Mouse (Mus musculus): ENCODE data around the gene Slc27a3. TPM values are rescaled to one million over a fixed set of nuclear protein-coding genes. Genes with fewer than 3 reads are reported as not detected.

Gene Slc27a3
- 4.4 and 5.6 TPM in 2 replicates for polyA plus RNA-seq (2011; ENCODE audit: insufficient read depth, insufficient read length, low replicate concordance, missing spikeins)

DNA sequence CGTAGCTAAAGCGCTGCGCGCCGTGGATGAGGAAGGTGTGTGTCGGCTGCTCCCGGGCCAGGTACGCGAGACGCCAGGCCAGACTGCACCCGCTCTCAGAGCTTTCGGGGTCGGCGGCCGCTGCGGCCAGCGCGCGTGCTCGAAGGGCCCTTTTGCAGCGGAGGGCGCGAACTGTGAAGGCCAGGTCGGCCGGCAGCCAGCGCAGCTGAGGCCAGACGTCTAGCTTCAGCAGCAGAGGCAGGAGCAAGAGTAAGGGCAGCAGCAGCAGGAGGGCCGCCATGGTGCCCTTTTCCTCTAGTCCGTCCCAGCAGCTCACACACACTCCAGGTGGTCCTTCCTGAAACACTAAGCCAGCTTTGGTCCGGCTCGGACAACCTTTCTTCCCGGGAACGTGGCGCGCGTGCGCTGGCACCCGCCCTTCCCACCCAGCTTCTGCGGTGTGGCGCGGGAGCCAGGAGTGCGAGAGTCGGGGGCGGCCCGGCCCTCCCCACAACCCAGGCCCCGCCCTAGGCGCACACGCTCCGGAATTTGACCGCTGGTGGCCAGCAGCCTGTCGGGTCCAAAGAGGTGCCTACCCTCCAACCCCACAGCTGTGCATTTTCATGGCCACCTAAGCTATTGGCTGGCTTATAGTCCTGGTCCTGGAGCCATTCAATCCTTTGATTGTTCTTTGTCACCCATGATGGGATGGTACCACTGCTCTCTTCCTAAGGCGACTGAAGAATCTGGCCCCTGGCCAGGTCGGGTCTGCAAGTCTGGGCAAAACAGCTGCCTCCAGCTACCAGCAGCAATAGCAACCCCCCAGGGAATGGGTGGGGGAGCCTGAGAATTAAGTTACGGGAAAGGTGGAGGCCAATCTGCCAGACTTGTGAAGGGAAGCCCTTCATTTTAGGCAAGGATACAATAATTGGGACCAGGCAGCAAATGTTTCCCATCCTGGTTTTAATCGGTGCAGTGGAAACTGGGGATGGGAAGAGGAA is at the start of gene Slc27a3:
TSS of gene Slc27a3 (minus strand) at position 428 of the 980 bp plus-strand sequence.
- WGBS = 3% methylated on average over 55 of the region's 55 CpGs
- Histone ChIP-seq H3K4me3 (replicated peaks; ENCODE audit: control insufficient read depth, low read depth, low read length) (peak within 1 kb of the TSS; percentile 5), H3K27ac (ENCODE audit: control insufficient read depth, insufficient read depth, low read depth, low read length, poor library complexity) (no peak within 1 kb of the TSS), H3K4me1 (ENCODE audit: control insufficient read depth, insufficient read depth, low read length) (peaks cover 4% of the 10 kb centered on the region)
- TF ChIP-seq CTCF (IDR thresholded peaks at IDR 0.05; ENCODE audit: control insufficient read depth, insufficient read depth, low read length) (no peak), POLR2A (IDR thresholded peaks at IDR 0.05; ENCODE audit: borderline replicate concordance, control insufficient read depth, low read depth, low read length) (no peak)

- Histone ChIP-seq H3K27ac (ENCODE audit: control insufficient read depth, insufficient read depth, low read depth, low read length, poor library complexity) (no peak overlapping the region), H3K4me1 (ENCODE audit: control insufficient read depth, insufficient read depth, low read length) (no peaks in the 10 kb centered on the region), H3K4me3 (replicated peaks; ENCODE audit: control insufficient read depth, low read depth, low read length) (no peak overlapping the region)
- 71% methylated on average over 4 of the region's 4 CpGs for WGBS
- TF ChIP-seq CTCF (IDR thresholded peaks at IDR 0.05; ENCODE audit: control insufficient read depth, insufficient read depth, low read length) (no peak), POLR2A (IDR thresholded peaks at IDR 0.05; ENCODE audit: borderline replicate concordance, control insufficient read depth, low read depth, low read length) (no peak)
Measured at GRCm38 (mm10) chr3:90437131-90437530, 47.4 kb upstream of the Slc27a3 start.

DNA sequence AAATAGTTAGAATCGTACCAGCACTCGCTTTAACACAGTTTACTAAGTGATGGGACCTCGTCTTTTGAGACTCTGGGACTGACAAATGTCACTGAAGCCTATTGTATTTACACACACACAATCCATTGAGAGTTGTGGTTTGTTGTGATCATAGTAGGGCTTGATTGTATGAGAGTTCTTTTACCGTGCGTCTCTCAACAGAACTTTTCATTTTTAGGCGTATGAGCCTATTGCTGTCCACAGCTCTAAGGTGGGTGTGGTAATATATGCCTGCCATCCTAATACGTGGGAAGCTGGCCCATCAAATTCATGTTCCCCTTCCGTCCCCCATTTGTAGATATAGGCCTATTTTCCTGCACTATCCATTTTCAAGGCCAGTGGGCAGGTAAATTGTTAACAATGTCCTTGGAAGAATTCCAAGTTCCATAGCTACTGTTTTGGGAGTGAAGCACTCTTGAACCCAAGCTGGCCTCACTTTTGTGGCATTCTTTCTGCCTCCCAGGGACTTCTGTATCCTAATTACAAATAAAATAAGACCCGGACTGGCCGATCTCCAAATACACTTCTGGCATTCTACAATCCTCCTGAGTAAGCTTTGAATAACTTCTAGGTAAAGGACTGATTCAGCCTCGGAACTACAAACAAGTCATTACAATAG is 44.5 kb upstream of the Slc27a3 start:
- 48% methylated on average over 11 of the region's 11 CpGs for whole genome bisulfite sequencing
- H3K4me1 ChIP-seq (ENCODE audit: control insufficient read depth, insufficient read depth, low read length) = peaks cover 3% of the 10 kb centered on the region; the same call in 1 of the 2 replicates
- no peak overlapping the region for H3K27ac ChIP-seq (ENCODE audit: control insufficient read depth, insufficient read depth, low read depth, low read length, poor library complexity)
- TF ChIP-seq CTCF (IDR thresholded peaks at IDR 0.05; ENCODE audit: control insufficient read depth, insufficient read depth, low read length) (no peak), POLR2A (IDR thresholded peaks at IDR 0.05; ENCODE audit: borderline replicate concordance, control insufficient read depth, low read depth, low read length) (no peak)
- no peak overlapping the region for H3K4me3 ChIP-seq (replicated peaks; ENCODE audit: control insufficient read depth, low read depth, low read length)

GRCm38 (mm10) chr3:90433381-90434020 is 43.8 kb upstream of the Slc27a3 start, which contains the start of gene Ints3:
Ints3 (minus strand) TSS chr3:90433622.
- TF ChIP-seq CTCF (IDR thresholded peaks at IDR 0.05; ENCODE audit: control insufficient read depth, insufficient read depth, low read length) (no peak), POLR2A (IDR thresholded peaks at IDR 0.05; ENCODE audit: borderline replicate concordance, control insufficient read depth, low read depth, low read length) (peak; percentile 82)
- H3K27ac ChIP-seq (ENCODE audit: control insufficient read depth, insufficient read depth, low read depth, low read length, poor library complexity) = peak within 1 kb of the TSS; percentile 95
- H3K4me1 ChIP-seq (ENCODE audit: control insufficient read depth, insufficient read depth, low read length) = peaks cover 3% of the 10 kb centered on the region; the same call in 1 of the 2 replicates
- peak within 1 kb of the TSS; percentile 76 for H3K4me3 ChIP-seq (replicated peaks; ENCODE audit: control insufficient read depth, low read depth, low read length)
- under 1% methylated on average over 52 of the region's 52 CpGs for WGBS

GRCm38 (mm10) chr3:90432811-90433219 is 43.1 kb upstream of the Slc27a3 start:
- TF ChIP-seq CTCF (IDR thresholded peaks at IDR 0.05; ENCODE audit: control insufficient read depth, insufficient read depth, low read length) (no peak), POLR2A (IDR thresholded peaks at IDR 0.05; ENCODE audit: borderline replicate concordance, control insufficient read depth, low read depth, low read length) (no peak)
- 1% methylated on average over 12 of the region's 12 CpGs for WGBS
- H3K27ac ChIP-seq (ENCODE audit: control insufficient read depth, insufficient read depth, low read depth, low read length, poor library complexity) = peak overlapping the region; percentile 95
- peak overlapping the region; percentile 76 for H3K4me3 ChIP-seq (replicated peaks; ENCODE audit: control insufficient read depth, low read depth, low read length)
- H3K4me1 ChIP-seq (ENCODE audit: control insufficient read depth, insufficient read depth, low read length) = peaks cover 3% of the 10 kb centered on the region; the same call in 1 of the 2 replicates

DNA sequence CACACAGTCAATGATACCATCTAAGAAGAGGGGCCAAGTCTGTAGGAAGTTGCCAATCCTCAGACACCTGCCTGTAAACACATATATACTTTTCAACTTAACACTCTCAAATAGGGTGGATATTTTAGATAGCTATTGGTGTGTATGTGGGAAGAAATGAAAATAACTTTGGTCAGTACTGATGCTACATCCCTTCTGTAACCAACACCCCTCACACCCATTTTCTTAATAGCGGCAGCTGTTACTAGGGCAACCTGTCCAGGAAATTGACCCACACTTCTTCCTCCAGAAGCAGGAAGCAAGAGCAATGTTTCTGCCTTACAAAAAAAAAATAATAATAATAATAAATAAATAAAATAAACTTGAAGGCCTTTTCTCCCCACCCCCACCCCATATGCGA is 42.6 kb upstream of the Slc27a3 start:
- 10% methylated on average over 2 of the region's 2 CpGs for WGBS
- peaks cover 3% of the 10 kb centered on the region; the same call in 1 of the 2 replicates for H3K4me1 ChIP-seq (ENCODE audit: control insufficient read depth, insufficient read depth, low read length)
- no peak overlapping the region for H3K27ac ChIP-seq (ENCODE audit: control insufficient read depth, insufficient read depth, low read depth, low read length, poor library complexity)
- TF ChIP-seq CTCF (IDR thresholded peaks at IDR 0.05; ENCODE audit: control insufficient read depth, insufficient read depth, low read length) (no peak), POLR2A (IDR thresholded peaks at IDR 0.05; ENCODE audit: borderline replicate concordance, control insufficient read depth, low read depth, low read length) (no peak)
- H3K4me3 ChIP-seq (replicated peaks; ENCODE audit: control insufficient read depth, low read depth, low read length) = peak overlapping the region; percentile 76

GRCm38 (mm10) chr3:90429576-90429975 is 39.8 kb upstream of the Slc27a3 start:
- Histone ChIP-seq H3K4me1 (ENCODE audit: control insufficient read depth, insufficient read depth, low read length) (peaks cover 3% of the 10 kb centered on the region; the same call in 1 of the 2 replicates), H3K4me3 (replicated peaks; ENCODE audit: control insufficient read depth, low read depth, low read length) (no peak overlapping the region), H3K27ac (ENCODE audit: control insufficient read depth, insufficient read depth, low read depth, low read length, poor library complexity) (no peak overlapping the region)
- WGBS = 72% methylated on average over 3 of the region's 3 CpGs
- TF ChIP-seq POLR2A (IDR thresholded peaks at IDR 0.05; ENCODE audit: borderline replicate concordance, control insufficient read depth, low read depth, low read length) (no peak), CTCF (IDR thresholded peaks at IDR 0.05; ENCODE audit: control insufficient read depth, insufficient read depth, low read length) (no peak)

All from bone marrow, adult 2 months (tissue).